Mouse (Mus musculus) megakaryocyte, embryonic 14.5 days (primary cell): ENCODE results near the gene Carm1. TPM values are rescaled to one million over a fixed set of nuclear protein-coding genes. Genes with fewer than 3 reads are reported as not detected.
A peak's percentile ranks its signal among the peaks of the same experiment; 100 is the strongest.
"Not testable (repeated sequence)": the region's sequence is repeated elsewhere in the genome, so short reads cannot be mapped to it uniquely, and the experiment has no call there.

Experiments
- H3K27me3 ChIP-seq: replicated peaks from 2 replicates; pipeline ENCODE3; 2012; ENCODE audit warnings: inconsistent platforms
- H3K36me3 ChIP-seq: replicated peaks from 2 replicates; pipeline ENCODE3; 2012; ENCODE audit warnings: low read length, inconsistent platforms, mixed read lengths
- H3K4me1 ChIP-seq: 2 replicates; pipeline ENCODE4 v1.6.1; 2012; ENCODE audit warnings: inconsistent platforms
- H3K4me3 ChIP-seq: replicated peaks from 2 replicates; pipeline ENCODE3; 2012; ENCODE audit warnings: moderate library complexity, mild to moderate bottlenecking, inconsistent platforms
- H3K9me3 ChIP-seq: 2 replicates; pipeline ENCODE4 v1.6.1; 2012; ENCODE audit warnings: inconsistent platforms
- FLI1 ChIP-seq: IDR thresholded peaks from 2 replicates; pipeline ENCODE4 v1.6.1; 2012; ENCODE audit warnings: low read length, inconsistent platforms, mixed read lengths
- GATA1 ChIP-seq: IDR thresholded peaks from 3 replicates; pipeline ENCODE4 v1.6.1; 2012; ENCODE audit warnings: mixed read lengths, low read length, inconsistent platforms, borderline replicate concordance
- polyA plus RNA-seq: library from polyadenylated mRNA; stranded (reverse); fragments of >175 nt; gene quantifications from 2 replicates; pipeline ENCODE4 v1.2.3, GENCODE M21; 2012; ENCODE audit warnings: low replicate concordance; ENCODE audit not compliant: insufficient read depth

The Carm1 gene
- polyA plus RNA-seq, 1 experiment: 105 TPM

DNA sequence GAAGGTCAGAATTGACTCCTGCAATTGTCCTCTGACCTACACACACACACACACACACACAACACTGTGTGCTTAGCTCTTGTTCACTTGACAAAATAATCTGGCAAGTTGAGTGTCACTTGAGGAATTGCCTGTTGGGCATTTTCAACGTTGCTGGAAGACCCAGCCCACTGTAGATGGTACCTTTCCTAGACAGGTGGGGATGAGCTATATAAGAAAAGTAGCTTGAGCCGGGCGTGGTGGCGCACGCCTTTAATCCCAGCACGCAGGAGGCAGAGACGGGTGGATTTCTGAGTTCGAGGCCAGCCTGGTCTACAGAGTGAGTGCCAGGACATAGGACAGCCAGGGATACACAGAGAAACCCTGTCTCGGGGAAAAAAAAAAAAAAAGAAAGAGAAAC is 35.6 kb upstream of the Carm1 start:
- peak overlapping the region; percentile 93 for H3K4me3 ChIP-seq
- peaks cover 50% of the 10 kb centered on the region for H3K36me3 ChIP-seq
- H3K4me1 ChIP-seq: peaks cover 45% of the 10 kb centered on the region
- H3K9me3 ChIP-seq: peaks cover 11% of the 10 kb centered on the region
- H3K27me3 ChIP-seq: no peaks in the 10 kb centered on the region
- no peak for TF ChIP-seq GATA1
- TF ChIP-seq FLI1: no peak

DNA sequence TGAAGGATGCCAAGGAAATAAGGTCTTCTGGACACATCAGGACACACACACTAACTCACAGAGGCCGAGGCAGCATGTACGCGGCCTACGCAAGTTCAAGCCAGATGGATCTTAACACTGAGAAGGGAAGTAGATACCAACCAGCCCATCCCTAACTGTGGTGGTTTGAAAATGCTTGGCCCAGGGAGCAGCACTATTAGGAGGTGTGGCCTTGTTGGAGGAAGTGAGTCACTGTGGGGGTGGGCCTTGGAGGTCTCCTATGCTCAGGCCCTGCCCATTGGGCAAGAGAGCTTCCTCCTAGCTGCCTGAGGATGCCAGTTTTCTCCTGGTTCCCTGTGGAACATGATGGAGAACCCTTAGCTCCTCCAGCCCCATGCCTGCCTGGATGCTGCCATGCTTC is 33.2 kb upstream of the Carm1 start:
- H3K36me3 ChIP-seq: peaks cover 30% of the 10 kb centered on the region
- TF ChIP-seq FLI1 (no peak), GATA1 (no peak)
- no peaks in the 10 kb centered on the region for H3K27me3 ChIP-seq
- no peak overlapping the region for H3K4me3 ChIP-seq
- peaks cover 42% of the 10 kb centered on the region for H3K4me1 ChIP-seq
- H3K9me3 ChIP-seq: peaks cover 11% of the 10 kb centered on the region

DNA sequence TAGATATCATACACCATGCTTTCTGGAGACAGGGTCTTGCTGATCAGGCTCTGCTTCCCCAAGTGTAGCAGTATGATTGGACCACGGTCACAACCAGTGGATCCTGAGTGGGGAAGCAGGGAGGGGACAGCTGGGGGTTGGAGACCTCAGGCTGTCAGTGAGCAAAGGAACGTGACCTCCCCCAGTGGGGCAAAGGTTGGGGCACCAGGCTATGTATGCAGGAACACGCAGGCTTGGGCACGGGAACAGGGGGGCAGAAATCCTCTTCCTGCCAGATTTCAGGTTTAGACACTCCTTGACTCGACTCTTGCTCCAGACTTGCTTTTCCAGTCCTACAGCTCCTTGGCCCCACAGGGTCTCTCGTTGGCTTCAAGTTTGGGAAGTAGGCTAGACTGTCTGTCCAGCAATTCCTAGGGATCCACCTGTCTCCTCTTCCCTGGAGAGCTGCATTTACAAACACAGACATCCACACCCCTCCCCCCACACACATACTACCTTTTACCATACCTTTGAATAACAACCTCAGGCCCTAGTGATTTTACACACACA is 28.7 kb upstream of the Carm1 start:
- Histone ChIP-seq H3K4me1 (peaks cover 19% of the 10 kb centered on the region), H3K36me3 (peaks cover 11% of the 10 kb centered on the region), H3K9me3 (peaks cover 7% of the 10 kb centered on the region), H3K27me3 (no peaks in the 10 kb centered on the region), H3K4me3 (no peak overlapping the region)
- no peak for TF ChIP-seq GATA1
- TF ChIP-seq FLI1: no peak

- not testable (repeated sequence) for H3K4me3 ChIP-seq, H3K9me3 ChIP-seq
- peaks cover 19% of the 10 kb centered on the region for H3K4me1 ChIP-seq
These were observed 28.0 kb upstream of the Carm1 start for GRCm38 (mm10) chr9:21518690-21519089.

GRCm38 (mm10) chr9:21525142-21525936 is 21.4 kb upstream of the Carm1 start:
- peaks cover 21% of the 10 kb centered on the region for H3K36me3 ChIP-seq
- H3K4me3 ChIP-seq: peak overlapping the region; percentile 90
- no peaks in the 10 kb centered on the region for H3K9me3 ChIP-seq
- TF ChIP-seq GATA1 (no peak), FLI1 (no peak)
- no peaks in the 10 kb centered on the region for H3K27me3 ChIP-seq
- peaks cover 58% of the 10 kb centered on the region for H3K4me1 ChIP-seq

More at GRCm38 (mm10) chr9:21518690-21519089, 28.0 kb upstream of the Carm1 start:
- H3K36me3 ChIP-seq, H3K27me3 ChIP-seq: not testable (repeated sequence)

DNA sequence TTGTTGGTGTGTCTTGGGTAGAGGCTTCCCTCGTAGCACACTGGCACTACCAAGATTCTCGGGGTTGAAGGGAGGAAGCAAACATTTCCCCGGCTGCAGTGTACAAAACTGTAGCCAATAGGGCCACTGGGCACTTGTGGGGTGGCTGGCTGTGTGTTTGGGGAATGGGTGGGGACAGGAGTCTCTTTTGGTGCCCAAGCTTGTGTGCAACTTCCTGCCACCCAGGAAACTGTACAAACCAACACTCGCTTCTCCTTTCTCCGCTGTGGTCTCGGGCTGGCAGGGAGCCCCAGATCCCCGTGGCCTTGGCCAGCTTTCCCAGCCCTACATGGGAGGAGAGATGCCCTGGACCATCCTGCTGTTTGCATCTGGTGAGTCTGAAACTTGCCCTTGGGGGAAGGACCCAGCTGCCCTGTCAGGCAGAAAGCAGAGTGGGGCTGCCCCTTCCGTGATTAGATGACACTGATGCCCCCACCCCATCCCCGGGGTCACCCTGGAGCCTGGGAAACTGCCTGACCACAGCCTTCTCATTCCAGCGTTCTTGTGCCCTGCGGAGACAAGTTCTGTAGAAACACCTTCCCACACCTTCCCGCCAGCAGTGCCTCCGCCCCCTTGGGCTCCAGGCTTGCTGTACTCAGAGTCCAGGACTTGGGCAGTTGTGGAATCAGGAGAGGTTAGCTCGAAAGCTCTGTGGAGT is 20.6 kb upstream of the Carm1 start, which contains the start of gene AB124611:
Gene AB124611, plus strand, starts transcription at position 240 of the 697 bp plus-strand sequence.
- TF ChIP-seq GATA1 (no peak), FLI1 (no peak)
- Histone ChIP-seq H3K4me3 (peak within 1 kb of the TSS; percentile 90), H3K9me3 (no peaks in the 10 kb centered on the region), H3K36me3 (peaks cover 25% of the 10 kb centered on the region), H3K4me1 (peaks cover 58% of the 10 kb centered on the region), H3K27me3 (no peaks in the 10 kb centered on the region)

- H3K27me3 ChIP-seq: no peaks in the 10 kb centered on the region
- H3K4me3 ChIP-seq: peak overlapping the region; percentile 90
- H3K4me1 ChIP-seq: peaks cover 58% of the 10 kb centered on the region
- no peaks in the 10 kb centered on the region for H3K9me3 ChIP-seq
- TF ChIP-seq GATA1 (no peak), FLI1 (no peak)
- peaks cover 29% of the 10 kb centered on the region for H3K36me3 ChIP-seq
These were observed 20.1 kb upstream of the Carm1 start for GRCm38 (mm10) chr9:21526634-21526944.

DNA sequence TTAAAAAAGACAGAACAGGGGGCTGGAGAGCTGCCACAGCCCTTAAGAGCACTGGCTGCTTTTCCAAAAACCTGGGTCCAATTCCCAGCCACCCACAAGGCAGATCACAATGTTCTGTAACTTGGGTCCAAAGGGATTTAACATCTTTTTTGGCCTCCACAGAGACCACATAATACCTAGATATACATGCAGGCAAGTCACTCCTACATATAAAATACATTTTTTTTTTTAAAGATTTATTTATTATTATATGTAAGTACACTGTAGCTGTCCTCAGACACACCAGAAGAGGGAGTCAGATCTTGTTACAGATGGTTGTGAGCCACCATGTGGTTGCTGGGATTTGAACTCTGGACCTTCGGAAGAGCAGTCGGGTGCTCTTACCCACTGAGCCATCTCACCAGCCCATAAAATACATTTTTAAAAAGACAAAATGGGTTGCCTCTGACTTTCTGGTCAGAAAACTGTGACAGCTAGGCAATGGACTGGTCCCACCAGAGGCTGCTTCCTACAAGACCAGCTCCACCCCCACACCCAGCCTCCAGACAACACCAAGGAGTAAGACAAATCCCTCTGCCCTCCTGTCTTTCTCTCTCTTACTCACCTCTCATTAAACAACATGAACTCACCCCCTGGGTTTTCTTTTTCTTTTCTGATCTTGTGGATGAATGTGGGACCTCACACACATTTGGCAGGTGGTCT is 19.4 kb upstream of the Carm1 start:
- TF ChIP-seq GATA1 (no peak), FLI1 (no peak)
- Histone ChIP-seq H3K36me3 (peaks cover 31% of the 10 kb centered on the region), H3K27me3 (no peaks in the 10 kb centered on the region), H3K4me3 (peak overlapping the region; percentile 21), H3K9me3 (no peaks in the 10 kb centered on the region), H3K4me1 (peaks cover 55% of the 10 kb centered on the region)

GRCm38 (mm10) chr9:21527917-21528324 is 18.8 kb upstream of the Carm1 start:
- H3K27me3 ChIP-seq: no peaks in the 10 kb centered on the region
- peak overlapping the region; percentile 47 for H3K4me3 ChIP-seq
- TF ChIP-seq FLI1 (no peak), GATA1 (no peak)
- peaks cover 53% of the 10 kb centered on the region for H3K4me1 ChIP-seq
- H3K9me3 ChIP-seq: no peaks in the 10 kb centered on the region
- peaks cover 32% of the 10 kb centered on the region for H3K36me3 ChIP-seq

- Histone ChIP-seq H3K4me3 (no peak overlapping the region), H3K4me1 (peaks cover 35% of the 10 kb centered on the region), H3K36me3 (peaks cover 56% of the 10 kb centered on the region), H3K9me3 (no peaks in the 10 kb centered on the region), H3K27me3 (no peaks in the 10 kb centered on the region)
- no peak for TF ChIP-seq FLI1
- TF ChIP-seq GATA1: no peak
These were observed 10.2 kb upstream of the Carm1 start for GRCm38 (mm10) chr9:21536501-21536900.
